Mouse (Mus musculus) liver, postnatal 0 days (tissue): ENCODE data around the gene Srebf1.

Experiments
- CTCF ChIP-seq: sonication (generic); IDR thresholded peaks from 2 replicates; pipeline ENCODE4 v1.5.1; 2016; ENCODE audit warnings: antibody characterized with exemption, low read depth
- EP300 ChIP-seq: IDR thresholded peaks from 2 replicates; pipeline ENCODE4 v1.6.1; 2016; ENCODE audit warnings: antibody characterized with exemption, low read depth, mild to moderate bottlenecking

- TF ChIP-seq EP300 (no peak), CTCF (no peak)
Observed at GRCm38 (mm10) chr11:60176975-60177657, 45.3 kb downstream of the Srebf1 start.
